Mouse (Mus musculus) hindbrain, embryonic 13.5 days (tissue): Measurements from ENCODE around the gene Plaa. TPM values are rescaled to one million over a fixed set of nuclear protein-coding genes. Genes with fewer than 3 reads are reported as not detected.

Source experiments
- ATAC-seq: fragments of 200-750 bp; cut with Nextera tagmentation; 2 replicates; pipeline ENCODE4 v1.8.0; 2017; ENCODE audit warnings: moderate TSS enrichment; ENCODE audit not compliant: low FRiP score
- H3K27ac ChIP-seq: fragments of 300-500 bp; sonication (generic); 2 replicates; pipeline ENCODE4 v1.5.1; 2015; ENCODE audit warnings: inconsistent platforms, mild to moderate bottlenecking, moderate library complexity
- H3K27me3 ChIP-seq: fragments of 300-500 bp; sonication (generic); 2 replicates; pipeline ENCODE4 v1.6.1; 2015; ENCODE audit warnings: mild to moderate bottlenecking, inconsistent platforms
- H3K36me3 ChIP-seq: fragments of 300-500 bp; sonication (generic); 2 replicates; pipeline ENCODE4 v1.6.1; 2015; ENCODE audit warnings: mild to moderate bottlenecking, inconsistent platforms
- H3K4me1 ChIP-seq: fragments of 300-500 bp; sonication (generic); replicated peaks from 2 replicates; pipeline ENCODE4 v1.6.1; 2015; ENCODE audit warnings: inconsistent platforms
- H3K4me2 ChIP-seq: fragments of 300-500 bp; sonication (generic); 2 replicates; pipeline ENCODE4 v1.6.1; 2015; ENCODE audit warnings: inconsistent platforms, mild to moderate bottlenecking, moderate library complexity
- H3K4me3 ChIP-seq: fragments of 300-500 bp; sonication (generic); 2 replicates; pipeline ENCODE4 v1.5.1; 2015; ENCODE audit warnings: mild to moderate bottlenecking, inconsistent platforms
- H3K9ac ChIP-seq: fragments of 300-500 bp; sonication (generic); 2 replicates; pipeline ENCODE4 v1.6.1; 2015; ENCODE audit warnings: mild to moderate bottlenecking, inconsistent platforms
- H3K9me3 ChIP-seq: fragments of 300-500 bp; sonication (generic); 2 replicates; pipeline ENCODE4 v1.6.1; 2016; ENCODE audit warnings: inconsistent platforms
- WGBS: fragments of 180-500 bp; shearing (Covaris S2); methylation state at CpG from one replicate; pipeline ENCODE4 v1.1.7; 2015; 5-methylcytosine and 5-hydroxymethylcytosine counted together
- polyA plus RNA-seq: library from polyadenylated mRNA; unstranded; fragments of >200 nt; fragmentation: Nextera tagmentation; extraction: Ambion mirVana; gene quantifications from 2 replicates; pipeline ENCODE4 v1.2.1, GENCODE M21; 2015

Gene Plaa
- polyA plus RNA-seq, 1 experiment from 2014 or later: 81.0 TPM

DNA sequence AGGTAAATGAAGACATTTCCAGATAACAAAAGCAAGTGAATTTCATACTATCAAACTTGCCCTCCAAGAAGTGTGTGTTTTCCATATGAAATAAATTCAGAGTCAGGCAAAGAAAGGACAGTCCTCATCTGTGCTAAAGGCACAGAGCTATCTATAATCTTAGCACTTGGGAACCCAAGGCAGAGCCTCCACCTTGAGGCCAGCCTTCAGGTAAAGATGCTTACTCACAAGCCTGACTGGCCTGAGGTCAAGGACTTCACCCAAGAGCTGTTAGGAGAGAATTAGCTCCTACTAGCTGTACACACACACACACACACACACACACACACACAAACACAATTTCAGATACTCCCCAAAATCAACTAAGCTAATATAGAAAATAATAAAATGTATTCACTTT is 10.3 kb downstream of the Plaa start:
- H3K27ac ChIP-seq: no peak overlapping the region
- H3K36me3 ChIP-seq: no peaks in the 10 kb centered on the region
- peaks cover 12% of the 10 kb centered on the region; the same call in 1 of the 2 replicates for H3K4me1 ChIP-seq
- no peaks in the 10 kb centered on the region for H3K27me3 ChIP-seq
- no peak for ATAC-seq
- no peak overlapping the region for H3K9ac ChIP-seq
- no peaks in the 10 kb centered on the region for H3K9me3 ChIP-seq
- H3K4me3 ChIP-seq: no peak overlapping the region
- no peak overlapping the region for H3K4me2 ChIP-seq

DNA sequence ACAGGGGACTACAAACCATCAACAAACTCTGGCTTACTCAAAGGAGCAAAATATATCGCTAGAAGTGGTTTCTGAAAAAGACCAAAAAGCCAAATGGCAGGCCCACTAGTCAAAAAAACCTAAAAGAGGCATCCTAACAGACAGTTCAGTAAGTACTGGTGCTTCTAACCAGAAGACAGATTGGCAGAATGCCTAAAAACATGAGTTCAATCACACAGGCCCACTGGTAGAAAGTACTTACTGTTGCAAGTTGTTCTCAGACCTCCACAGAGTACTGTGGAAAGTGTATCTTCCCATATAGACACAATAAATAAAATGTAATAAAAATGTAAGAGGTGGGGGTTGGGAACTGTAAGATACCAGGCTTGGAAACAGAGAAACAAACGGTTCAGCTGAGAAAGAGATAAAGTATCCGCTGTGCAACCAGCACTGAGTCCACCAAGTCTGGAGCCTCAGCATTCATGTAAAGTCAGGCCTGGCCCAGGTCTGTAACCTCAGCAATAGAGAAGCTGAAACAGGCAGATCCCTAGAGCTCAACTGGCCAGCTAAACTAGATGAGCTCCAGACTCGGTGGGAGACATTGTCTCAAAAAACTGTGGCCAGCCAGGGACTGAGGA is 11.2 kb downstream of the Plaa start:
- H3K4me2 ChIP-seq: no peak overlapping the region
- WGBS: 87% methylated on average over 4 of the region's 4 CpGs
- H3K27ac ChIP-seq: no peak overlapping the region
- H3K36me3 ChIP-seq: no peaks in the 10 kb centered on the region
- H3K27me3 ChIP-seq: no peaks in the 10 kb centered on the region
- no peak for ATAC-seq
- H3K4me3 ChIP-seq: no peak overlapping the region
- H3K4me1 ChIP-seq: peaks cover 12% of the 10 kb centered on the region; the same call in 1 of the 2 replicates
- H3K9me3 ChIP-seq: no peaks in the 10 kb centered on the region
- H3K9ac ChIP-seq: no peak overlapping the region

DNA sequence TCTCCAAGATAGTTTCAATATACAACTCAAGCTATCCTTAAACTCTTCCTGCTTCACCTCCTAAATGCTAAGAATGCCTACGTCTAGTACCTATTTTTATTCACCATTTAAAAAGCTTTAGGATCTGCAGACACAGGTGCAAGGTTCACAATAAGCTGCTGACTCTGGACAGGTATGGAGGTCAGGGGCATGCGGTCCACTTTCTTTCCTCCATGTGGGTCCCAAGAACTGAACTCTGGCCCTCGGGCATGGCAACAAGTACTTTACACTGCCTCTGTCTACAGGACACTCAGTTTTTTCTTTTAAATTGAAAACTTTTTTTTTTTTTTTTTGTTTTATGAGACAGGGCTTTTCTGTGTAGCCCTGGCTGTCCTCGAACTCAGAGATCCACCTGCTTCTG is 30.4 kb downstream of the Plaa start:
- H3K27ac ChIP-seq: no peak overlapping the region
- no peak for ATAC-seq
- 98% methylated on average over 4 of the region's 4 CpGs for WGBS
- no peaks in the 10 kb centered on the region for H3K9me3 ChIP-seq
- H3K9ac ChIP-seq: no peak overlapping the region
- no peak overlapping the region for H3K4me3 ChIP-seq
- no peak overlapping the region for H3K4me2 ChIP-seq
- H3K27me3 ChIP-seq: no peaks in the 10 kb centered on the region
- H3K36me3 ChIP-seq: peaks cover 55% of the 10 kb centered on the region
- H3K4me1 ChIP-seq: no peaks in the 10 kb centered on the region

DNA sequence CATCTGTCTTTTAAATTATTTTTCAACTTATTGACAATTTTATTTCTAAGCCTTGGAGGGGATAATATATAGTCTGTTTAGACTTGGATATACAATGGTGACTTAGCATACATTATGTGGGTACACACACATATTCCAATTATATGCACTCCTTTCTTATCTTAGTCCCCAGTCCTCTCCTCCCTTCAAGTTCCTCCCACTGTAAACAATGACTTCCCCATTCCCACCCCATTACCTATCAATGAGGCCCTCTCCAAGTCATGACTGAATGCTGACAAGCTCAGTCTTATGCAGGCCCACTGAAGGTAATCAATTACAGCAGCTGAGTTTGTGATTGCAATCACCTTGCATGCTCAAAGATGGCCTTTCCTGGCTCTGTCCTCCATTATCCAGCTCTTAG is 38.7 kb downstream of the Plaa start:
- H3K36me3 ChIP-seq: peaks cover 15% of the 10 kb centered on the region
- no peaks in the 10 kb centered on the region for H3K9me3 ChIP-seq
- H3K9ac ChIP-seq: no peak overlapping the region
- no peak for ATAC-seq
- no peaks in the 10 kb centered on the region for H3K27me3 ChIP-seq
- no peak overlapping the region for H3K4me3 ChIP-seq
- H3K27ac ChIP-seq: no peak overlapping the region
- H3K4me1 ChIP-seq: no peaks in the 10 kb centered on the region
- no peak overlapping the region for H3K4me2 ChIP-seq

DNA sequence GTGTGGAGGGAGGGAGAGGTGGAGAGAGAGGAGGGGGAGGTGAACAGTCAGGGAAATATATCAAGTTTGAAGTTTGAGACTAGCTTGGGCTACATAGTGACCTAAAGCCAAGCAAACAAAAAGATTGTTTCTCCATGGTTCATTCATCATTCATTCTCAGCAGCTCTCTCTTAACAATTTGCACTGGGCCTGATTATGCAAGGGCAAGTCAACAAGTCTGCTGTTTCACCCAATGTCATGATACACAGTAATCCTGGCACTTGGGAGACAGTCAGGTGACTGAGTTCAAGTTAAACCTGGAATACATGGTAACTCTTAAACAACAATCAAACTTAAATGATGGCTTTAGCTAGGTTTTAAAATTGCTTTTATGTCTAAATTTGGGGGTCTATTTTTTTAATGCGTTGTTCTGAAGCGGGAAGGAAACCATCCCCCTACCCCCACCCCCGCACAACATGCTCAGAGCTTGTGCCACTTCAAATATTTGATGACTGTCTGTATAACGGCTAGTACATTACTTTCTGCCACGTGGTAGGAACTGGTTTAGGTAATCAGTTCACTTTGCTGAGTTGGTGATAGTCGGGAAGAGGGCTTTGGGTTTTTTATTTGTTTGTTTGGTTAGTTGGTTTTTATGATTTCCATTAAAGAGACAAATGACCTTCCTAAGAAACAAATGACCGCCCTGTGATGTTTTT is 40.9 kb downstream of the Plaa start:
- no peak overlapping the region for H3K27ac ChIP-seq
- no peaks in the 10 kb centered on the region for H3K27me3 ChIP-seq
- ATAC-seq: no peak
- no peak overlapping the region for H3K4me2 ChIP-seq
- H3K9ac ChIP-seq: no peak overlapping the region
- 79% methylated on average over 7 of the region's 7 CpGs for WGBS
- H3K4me3 ChIP-seq: no peak overlapping the region
- H3K4me1 ChIP-seq: no peaks in the 10 kb centered on the region
- peaks cover 6% of the 10 kb centered on the region for H3K36me3 ChIP-seq
- no peaks in the 10 kb centered on the region for H3K9me3 ChIP-seq

DNA sequence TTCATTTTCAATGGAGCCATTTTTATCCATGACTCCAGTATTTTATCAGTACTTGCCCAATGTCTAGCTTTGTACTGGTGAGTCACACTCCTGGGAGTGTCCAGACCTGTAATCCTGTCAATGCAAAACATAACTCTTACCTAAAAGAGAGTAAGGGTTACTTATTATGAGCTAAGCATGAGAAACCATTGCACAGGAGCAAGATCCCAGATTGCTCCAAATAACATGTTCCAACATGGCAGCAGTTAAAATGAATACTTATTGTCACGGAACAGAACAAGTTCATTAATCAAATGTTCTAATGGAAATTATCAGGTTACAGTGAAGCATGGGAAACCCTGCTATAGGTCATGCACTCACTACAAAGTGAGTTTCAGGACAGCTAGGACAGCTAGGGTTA is 42.7 kb downstream of the Plaa start:
- no peak for ATAC-seq
- WGBS: 84% methylated on average over 1 of the region's 1 CpGs

DNA sequence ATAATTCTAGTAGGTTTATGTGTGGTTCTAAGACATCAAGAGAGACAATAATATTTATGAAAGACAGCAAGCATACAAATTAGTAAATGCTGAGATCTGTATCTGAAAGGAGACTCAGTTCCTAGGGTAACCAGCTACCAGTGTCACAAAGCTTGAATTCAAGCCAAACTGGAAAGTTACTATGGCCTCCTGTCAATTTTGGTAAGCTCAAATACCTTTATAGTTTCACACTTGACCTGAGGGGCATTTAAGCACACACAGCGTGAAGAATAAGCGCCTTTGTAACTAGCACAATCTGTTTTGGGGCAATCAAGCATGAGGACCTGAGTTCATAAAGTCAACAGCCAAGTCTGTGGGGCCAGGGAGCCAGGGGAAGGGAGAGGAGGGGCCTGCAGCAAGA is 43.8 kb downstream of the Plaa start:
- Histone ChIP-seq H3K4me1 (peaks cover 15% of the 10 kb centered on the region), H3K27ac (no peak overlapping the region), H3K4me2 (no peak overlapping the region), H3K4me3 (no peak overlapping the region), H3K27me3 (no peaks in the 10 kb centered on the region), H3K9me3 (no peaks in the 10 kb centered on the region), H3K9ac (no peak overlapping the region), H3K36me3 (no peaks in the 10 kb centered on the region)
- ATAC-seq: no peak
- 24% methylated on average over 2 of the region's 2 CpGs for WGBS

More for the DNA sequence above, 42.7 kb downstream of the Plaa start:
- peaks cover 7% of the 10 kb centered on the region for H3K4me1 ChIP-seq
- H3K4me3 ChIP-seq: no peak overlapping the region
- H3K9ac ChIP-seq: no peak overlapping the region
- no peaks in the 10 kb centered on the region for H3K36me3 ChIP-seq
- H3K4me2 ChIP-seq: no peak overlapping the region
- H3K27ac ChIP-seq: no peak overlapping the region
- no peaks in the 10 kb centered on the region for H3K9me3 ChIP-seq
- no peaks in the 10 kb centered on the region for H3K27me3 ChIP-seq

DNA sequence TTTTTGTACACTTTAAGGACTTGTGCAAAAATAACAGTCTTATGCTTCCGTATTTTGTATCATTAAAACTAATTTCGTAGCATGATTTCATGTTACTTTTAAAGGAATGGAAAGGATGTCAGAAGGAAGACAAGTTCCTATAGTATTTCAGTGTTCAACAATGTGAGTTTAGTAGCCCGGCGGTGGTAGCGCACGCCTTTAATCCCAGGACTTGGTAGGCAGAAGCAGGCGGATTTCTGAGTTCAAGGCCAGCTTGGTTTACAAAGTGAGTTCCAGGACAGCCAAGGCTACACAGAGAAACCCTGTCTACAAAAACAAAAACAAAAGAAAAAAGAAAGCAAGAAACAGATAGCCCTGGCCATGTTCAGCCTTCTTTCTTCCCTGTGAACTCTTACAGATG is 45.9 kb downstream of the Plaa start:
- ATAC-seq: peak; percentile 27; the same call in 1 of the 2 replicates
- H3K27me3 ChIP-seq: no peaks in the 10 kb centered on the region
- H3K9ac ChIP-seq: no peak overlapping the region
- H3K36me3 ChIP-seq: no peaks in the 10 kb centered on the region
- 72% methylated on average over 7 of the region's 7 CpGs for WGBS
- no peaks in the 10 kb centered on the region for H3K9me3 ChIP-seq
- peak overlapping the region; percentile 84; the same call in 1 of the 2 replicates for H3K4me3 ChIP-seq
- peak overlapping the region; percentile 42 for H3K4me2 ChIP-seq
- peaks cover 15% of the 10 kb centered on the region for H3K4me1 ChIP-seq
- H3K27ac ChIP-seq: no peak overlapping the region

DNA sequence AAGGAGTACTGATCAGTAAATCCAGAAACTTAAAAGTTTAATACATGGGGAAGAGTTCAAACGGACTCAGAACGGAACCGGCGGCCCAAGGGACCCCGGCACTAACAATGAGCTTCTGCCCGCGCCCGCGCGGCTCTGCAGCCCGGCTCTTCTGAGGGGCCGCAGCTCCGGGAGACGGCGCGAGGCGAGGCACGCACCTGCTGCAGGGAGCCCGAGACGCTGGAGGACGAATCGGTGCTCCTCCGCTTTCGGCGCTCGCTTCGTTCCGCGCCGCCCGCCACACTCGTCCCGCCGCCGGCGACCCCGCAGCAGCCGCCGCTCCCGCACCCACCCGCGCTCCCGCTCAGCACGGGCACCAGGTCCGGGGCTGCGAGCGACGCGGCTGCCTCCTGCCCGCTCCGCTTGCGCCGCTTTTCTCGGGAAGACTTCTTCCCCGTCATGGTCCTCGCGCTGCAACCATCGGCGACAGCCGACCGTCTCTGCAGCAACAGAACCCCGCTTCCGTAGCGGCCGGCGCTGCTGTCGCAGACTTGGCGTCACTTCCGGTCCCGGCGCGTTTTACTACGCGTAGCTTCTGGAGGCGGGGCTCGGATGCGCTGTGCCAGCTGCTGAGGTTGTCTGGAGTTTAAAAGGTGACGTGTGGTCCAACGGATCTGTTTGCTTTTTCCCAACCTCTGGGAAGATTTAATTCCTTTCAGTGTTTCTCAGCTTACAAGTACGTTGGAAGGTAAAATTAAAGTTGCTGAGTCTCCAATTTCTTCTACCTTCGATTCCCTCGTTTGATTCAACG is 46.6 kb downstream of the Plaa start, which contains the start of the genes Gm10306 and Caap1:
Gene Gm10306, plus strand, starts transcription at position 282 of the 790 bp plus-strand sequence.
Gene Caap1, minus strand, starts transcription at position 532 of the 790 bp plus-strand sequence.
- H3K9ac ChIP-seq: peak within 1 kb of the TSS; percentile 85
- 1% methylated on average over 83 of the region's 83 CpGs for WGBS
- peak; percentile 98 for ATAC-seq
- peak within 1 kb of the TSS; percentile 90 for H3K27ac ChIP-seq
- peaks cover 15% of the 10 kb centered on the region for H3K4me1 ChIP-seq
- peak within 1 kb of the TSS; percentile 84 for H3K4me3 ChIP-seq
- H3K4me2 ChIP-seq: peak within 1 kb of the TSS; percentile 67
- no peaks in the 10 kb centered on the region for H3K36me3 ChIP-seq
- H3K9me3 ChIP-seq: no peaks in the 10 kb centered on the region
- H3K27me3 ChIP-seq: no peaks in the 10 kb centered on the region

DNA sequence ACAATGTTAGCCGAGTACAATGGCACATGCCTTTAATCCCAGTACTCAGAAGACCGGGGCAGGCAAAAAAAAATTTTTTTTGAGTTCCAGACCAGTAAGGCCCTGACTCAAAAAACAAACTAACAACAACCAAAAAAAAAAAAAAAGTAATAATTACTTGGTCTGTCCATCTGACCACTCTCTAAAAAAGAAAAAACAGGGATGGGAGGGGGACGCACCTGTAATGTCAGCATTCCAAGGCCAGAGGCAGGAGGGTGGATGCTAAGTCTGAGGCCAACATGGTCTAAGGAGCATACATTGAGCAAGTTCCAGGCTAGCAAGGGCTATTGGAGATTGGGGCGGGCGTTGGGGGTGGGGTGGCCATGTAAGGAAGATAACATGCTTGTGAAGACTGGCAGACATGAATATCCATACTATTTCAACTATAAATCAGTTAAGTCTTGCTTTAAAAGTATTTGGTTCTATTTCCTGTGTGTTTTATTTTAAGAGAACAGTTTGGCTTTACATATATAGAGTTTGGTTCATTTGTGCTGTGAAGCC is 48.0 kb downstream of the Plaa start:
- H3K4me3 ChIP-seq: peak overlapping the region; percentile 84; the same call in 1 of the 2 replicates
- H3K36me3 ChIP-seq: no peaks in the 10 kb centered on the region; the same call in 1 of the 2 replicates
- H3K27ac ChIP-seq: no peak overlapping the region
- no peaks in the 10 kb centered on the region for H3K27me3 ChIP-seq
- no peak for ATAC-seq
- H3K9ac ChIP-seq: no peak overlapping the region
- H3K4me2 ChIP-seq: peak overlapping the region; percentile 67
- peaks cover 15% of the 10 kb centered on the region for H3K4me1 ChIP-seq
- no peaks in the 10 kb centered on the region for H3K9me3 ChIP-seq
- 92% methylated on average over 5 of the region's 5 CpGs for WGBS

DNA sequence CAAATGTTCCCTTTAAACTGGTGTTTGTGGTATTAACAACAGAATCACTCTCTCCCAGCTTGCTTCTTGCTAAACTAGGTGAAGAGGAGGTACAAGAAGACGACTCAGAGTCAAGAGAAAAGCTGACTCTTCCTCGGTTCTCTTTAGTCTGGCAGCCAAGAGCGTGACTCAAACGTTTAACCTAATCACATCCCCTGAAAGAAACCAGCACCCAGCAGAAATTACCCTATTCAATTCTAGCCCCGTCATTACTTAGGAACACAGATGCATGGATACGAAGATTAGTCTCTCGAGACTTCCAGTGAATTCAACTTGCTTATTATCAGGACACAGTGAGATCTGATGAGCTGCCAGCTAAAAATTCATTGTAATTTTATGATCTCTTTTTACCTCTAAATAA is 58.7 kb downstream of the Plaa start:
- H3K27me3 ChIP-seq: no peaks in the 10 kb centered on the region
- H3K27ac ChIP-seq: no peak overlapping the region
- 44% methylated on average over 7 of the region's 7 CpGs for WGBS

DNA sequence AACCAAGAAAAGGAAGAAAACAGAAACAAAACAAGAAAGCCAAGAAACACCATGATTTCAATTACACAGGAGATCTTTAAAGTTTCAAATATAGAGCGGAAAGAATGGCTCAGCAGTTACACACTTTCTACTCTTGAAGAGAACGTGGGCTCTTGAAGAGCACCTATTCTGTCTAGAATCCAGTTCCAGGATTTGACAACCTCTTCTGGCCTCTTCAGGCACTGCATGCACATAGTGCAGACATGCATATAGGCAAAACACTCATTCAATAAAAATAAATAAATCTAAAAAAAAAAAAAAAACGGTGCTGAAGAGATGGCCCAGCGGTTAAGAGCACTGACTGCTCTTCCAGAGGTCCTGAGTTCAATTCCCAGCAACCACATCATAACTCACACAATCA is 60.0 kb downstream of the Plaa start:
- Histone ChIP-seq H3K36me3 (peaks cover 47% of the 10 kb centered on the region), H3K4me1 (no peaks in the 10 kb centered on the region; the same call in 1 of the 2 replicates), H3K9me3 (no peaks in the 10 kb centered on the region), H3K27ac (no peak overlapping the region), H3K27me3 (no peaks in the 10 kb centered on the region), H3K4me2 (no peak overlapping the region), H3K9ac (no peak overlapping the region), H3K4me3 (no peak overlapping the region)
- 94% methylated on average over 4 of the region's 4 CpGs for WGBS
- no peak for ATAC-seq

More for the DNA sequence above, 58.7 kb downstream of the Plaa start:
- ATAC-seq: no peak
- H3K4me1 ChIP-seq: no peaks in the 10 kb centered on the region; the same call in 1 of the 2 replicates
- H3K9ac ChIP-seq: no peak overlapping the region
- peaks cover 43% of the 10 kb centered on the region for H3K36me3 ChIP-seq
- no peak overlapping the region for H3K4me3 ChIP-seq
- H3K4me2 ChIP-seq: no peak overlapping the region
- H3K9me3 ChIP-seq: no peaks in the 10 kb centered on the region
